16 mouse cellular contexts compared by ENCODE assay signal in the genomic region with DNA sequence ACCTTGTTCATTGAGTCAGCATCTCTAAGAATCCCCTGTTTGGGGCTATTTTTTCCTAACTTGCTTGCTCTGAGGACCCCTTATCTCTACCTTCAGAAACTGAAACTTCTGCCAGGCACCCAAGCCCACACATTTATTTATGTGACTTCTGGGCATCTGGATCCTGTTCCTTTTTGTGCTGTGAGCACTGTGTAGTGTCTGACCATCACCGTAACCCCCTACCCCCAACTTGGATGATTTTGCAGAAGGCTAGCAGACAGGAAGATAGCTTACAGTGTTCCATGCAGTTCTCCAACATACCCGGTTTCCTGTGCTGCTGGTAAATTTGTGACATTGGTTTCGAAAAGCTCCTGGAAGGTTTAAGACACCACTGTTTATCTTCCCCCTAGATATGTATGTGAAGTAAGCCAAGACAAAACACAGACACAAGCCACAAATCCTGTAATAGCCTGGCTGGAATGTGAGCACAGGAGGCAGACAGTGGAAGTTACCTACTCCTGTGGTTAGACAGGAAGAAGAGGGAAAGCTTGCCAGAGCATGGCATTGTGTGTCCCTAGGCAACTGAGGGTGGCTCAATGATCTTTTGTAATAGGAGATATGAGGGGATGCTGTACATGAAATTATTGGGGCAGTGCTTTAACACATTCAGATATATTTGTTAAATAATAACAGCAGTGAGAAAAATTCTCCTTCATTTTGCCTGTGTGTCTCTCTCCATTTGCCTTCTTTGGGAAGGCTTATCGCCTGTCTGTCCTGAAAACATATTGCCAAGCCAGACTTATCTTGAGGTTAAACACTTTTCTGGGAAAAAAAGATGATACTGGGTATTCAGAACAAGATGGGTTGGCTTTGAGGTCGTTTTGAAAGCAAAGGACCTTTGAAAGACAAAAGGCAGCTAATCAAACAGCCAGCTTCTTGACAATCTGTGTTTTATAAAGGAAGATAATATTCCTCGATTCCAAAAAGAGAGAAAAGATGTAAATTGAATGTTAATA. TPM values are rescaled to one million over a fixed set of nuclear protein-coding genes. Genes with fewer than 3 reads are reported as not detected.
DNase-seq lines count a peak whose midpoint lies in the region; ATAC-seq and TF ChIP-seq lines count a peak whose summit lies in the region.
"Had no signal": no experiment of that assay in that cellular context is flagged by ENCODE, and none has a peak within 500 bp of the region (broad histone marks: within the 10 kb centered on the region; RNA-seq: fewer than 3 reads in every experiment).

No protein-coding gene starts in this region.

- WGBS in heart, postnatal 0 days: 22% methylated on average over 6 of the region's 6 CpGs
- WGBS in forebrain, embryonic 13.5 days: 71% methylated on average over 6 of the region's 6 CpGs

- H3K27me3 ChIP-seq in heart, postnatal 0 days (ENCODE audit: control insufficient read depth, insufficient read depth, low read length): no peaks in the 10 kb centered on the region
- H3K27me3 ChIP-seq in forebrain, embryonic 13.5 days: no peaks in the 10 kb centered on the region
- H3K27me3 ChIP-seq: forebrain, embryonic 15.5 days had no signal

- no peaks in the 10 kb centered on the region for H3K9me3 ChIP-seq in heart, postnatal 0 days (replicated peaks; ENCODE audit: control insufficient read depth, low read length)
- no peaks in the 10 kb centered on the region for H3K9me3 ChIP-seq in forebrain, embryonic 13.5 days (replicated peaks)
- H3K9me3 ChIP-seq: forebrain, embryonic 15.5 days had no signal

- H3K9ac ChIP-seq in heart, postnatal 0 days (replicated peaks; ENCODE audit: low read depth, low read length): no peak overlapping the region
- no peak overlapping the region for H3K9ac ChIP-seq in forebrain, embryonic 13.5 days
- H3K9ac ChIP-seq: forebrain, embryonic 15.5 days had no signal

- peak; percentile 37; the same call in 1 of the 2 replicates for ATAC-seq in heart, postnatal 0 days (ENCODE audit: insufficient read depth, low read depth)
- peak; percentile 49 to 54 for ATAC-seq in hematopoietic stem cell, adult 5-6 weeks (replicated peaks in 1 of 2; ENCODE audit: insufficient read depth in 1 of 2, low FRiP score in 2 of 2, low TSS enrichment in 1 of 2, low read depth in 1 of 2, poor library complexity in 2 of 2, severe bottlenecking in 2 of 2)
- ATAC-seq in forebrain, embryonic 13.5 days: no peak
- ATAC-seq: activated CD4-positive, CD25-positive, alpha-beta regulatory T cell, adult 4 months; forebrain, embryonic 15.5 days had no signal

- DNase-seq in heart, postnatal 0 days (ENCODE audit: low spot score): no peak
- DNase-seq in heart, adult 18-20 months: no peak
- DNase-seq in 3T3-L1 (ENCODE audit: low read depth, low spot score): peak; percentile 68
- DNase-seq in Muller cell, postnatal 12 days (ENCODE audit: inconsistent ontology term): peak; percentile 58
- DNase-seq in spleen, postnatal 36 days (ENCODE audit: low spot score in 2 of 2): no peak
- no peak for DNase-seq in cerebellum, adult 9-11 months
- DNase-seq: embryo, embryonic 11 days; kidney, adult 18-20 months; left cerebral cortex, postnatal 4 days; right cerebral cortex, postnatal 4 days had no signal

- no peaks in the 10 kb centered on the region for H3K36me3 ChIP-seq in heart, postnatal 0 days (replicated peaks; ENCODE audit: control insufficient read depth, insufficient read depth, low read length)
- no peaks in the 10 kb centered on the region for H3K36me3 ChIP-seq in forebrain, embryonic 13.5 days (ENCODE audit: poor library complexity, severe bottlenecking)
- H3K36me3 ChIP-seq: forebrain, embryonic 15.5 days had no signal

- peak overlapping the region; percentile 67 for H3K27ac ChIP-seq in heart, postnatal 0 days (ENCODE audit: low read depth)
- no peak overlapping the region for H3K27ac ChIP-seq in forebrain, embryonic 13.5 days
- H3K27ac ChIP-seq: forebrain, embryonic 15.5 days; layer of hippocampus, adult 2 months; macrophage had no signal

- TF ChIP-seq CTCF in heart, postnatal 0 days (IDR thresholded peaks at IDR 0.05; ENCODE audit: low read depth): no peak

- H3K4me1 ChIP-seq in heart, postnatal 0 days (ENCODE audit: control insufficient read depth, insufficient read depth): peaks cover 44% of the 10 kb centered on the region
- H3K4me1 ChIP-seq in forebrain, embryonic 13.5 days: 0 out of 2 replicates have a peak, but pooled peaks cover 10% of the 10 kb centered on the region
- H3K4me1 ChIP-seq: forebrain, embryonic 15.5 days had no signal

- H3K4me2 ChIP-seq in heart, postnatal 0 days (ENCODE audit: low read depth, low read length): peak overlapping the region; percentile 17; the same call in 1 of the 2 replicates
- no peak overlapping the region for H3K4me2 ChIP-seq in forebrain, embryonic 13.5 days
- H3K4me2 ChIP-seq: forebrain, embryonic 15.5 days had no signal

- TF ChIP-seq EP300 in heart, postnatal 0 days (IDR thresholded peaks at IDR 0.05; ENCODE audit: low read depth): no peak

- H3K4me3 ChIP-seq in heart, postnatal 0 days (ENCODE audit: low read depth, low read length): no peak overlapping the region
- no peak overlapping the region for H3K4me3 ChIP-seq in forebrain, embryonic 13.5 days
- H3K4me3 ChIP-seq: forebrain, embryonic 15.5 days; layer of hippocampus, adult 2 months had no signal

RNA-seq across cellular contexts. Expression of a gene that starts 42.6 kb away (rescaled TPM):
- 169 and 213 TPM in 2 replicates for total RNA-seq in heart, postnatal 0 days (2014; rRNA removed; ENCODE audit: low replicate concordance)
- polyA plus RNA-seq in heart, postnatal 0 days (2015; fragmentation: Nextera tagmentation; extraction: Ambion mirVana): 19.9 and 22.4 TPM in 2 replicates
- 10 to 100 TPM; 83.9 to 89.1 TPM for total RNA-seq in heart, adult 18-20 months (2021)
- total RNA-seq in hematopoietic stem cell, adult 5-6 weeks (2017): 6.6 and 8.1 TPM in 2 replicates
- 7.2 and 8.2 TPM in 2 replicates for polyA plus RNA-seq in forebrain, embryonic 13.5 days (2015; fragmentation: Nextera tagmentation; extraction: Ambion mirVana)
- polyA plus RNA-seq: activated CD4-positive, CD25-positive, alpha-beta regulatory T cell, adult 4 months had no signal

Comparison
In these comparisons a context has a peak if more than half of its experiments do, and no peak if none do; other contexts are left out.
1. DNase-seq: peak in 3T3-L1 (single experiment) and Muller cell, postnatal 12 days (single experiment); none in heart, postnatal 0 days (single experiment), heart, adult 18-20 months (0 of 2), spleen, postnatal 36 days (0 of 2) and cerebellum, adult 9-11 months (single experiment).